Mouse (Mus musculus): Measurements from ENCODE around the gene Pop5. TPM values are rescaled to one million over a fixed set of nuclear protein-coding genes. Genes with fewer than 3 reads are reported as not detected.

Gene Pop5
- polyA plus RNA-seq, 1 experiment from 2014 or later: 161 TPM

DNA sequence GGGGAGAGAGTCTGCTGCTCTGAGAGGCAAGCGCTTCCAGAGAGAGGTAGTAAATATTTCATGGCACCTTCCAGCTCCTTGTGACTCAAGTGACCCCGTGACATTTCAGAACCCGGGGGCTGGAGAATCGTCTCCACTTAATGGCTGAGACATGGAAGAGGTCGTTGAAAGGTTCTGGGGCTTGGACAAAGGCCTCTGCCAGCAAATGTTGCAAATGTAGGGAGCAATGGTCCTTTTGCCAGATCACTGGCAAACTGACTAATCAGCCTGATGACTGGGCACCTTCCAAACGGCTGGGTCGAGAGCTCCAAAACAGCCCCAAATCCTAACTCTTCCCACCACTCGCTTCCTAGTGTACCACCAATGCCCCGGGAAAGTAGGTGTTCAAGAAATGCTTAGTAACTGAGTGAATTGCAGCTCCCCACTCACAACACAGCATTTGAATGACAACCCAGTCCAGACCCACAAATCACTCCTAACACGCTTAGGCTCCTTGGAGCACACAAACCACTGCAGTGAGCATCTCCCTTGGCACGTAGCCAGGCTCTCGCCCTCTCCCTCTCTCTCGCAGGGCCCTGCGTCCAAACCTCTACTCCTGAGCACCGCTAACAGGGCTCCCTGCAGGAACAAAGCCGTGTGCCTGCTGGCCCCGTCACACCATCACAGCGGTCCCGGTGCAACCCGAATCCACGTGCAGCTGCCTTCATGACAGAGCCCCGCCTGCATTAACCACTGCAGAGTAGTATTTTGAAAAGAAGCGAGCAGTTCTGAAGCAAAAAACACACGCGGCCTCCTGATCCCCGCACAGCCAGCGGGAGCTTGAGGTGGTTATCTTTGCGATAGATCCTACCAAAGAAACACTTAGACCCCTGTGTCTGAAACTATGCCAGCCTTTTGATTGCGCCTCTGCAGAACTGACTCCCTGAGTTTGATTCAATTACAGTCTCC is 43.5 kb upstream of the Pop5 start:
- no peak overlapping the region for H3K4me2 ChIP-seq (ENCODE audit: low read length)

DNA sequence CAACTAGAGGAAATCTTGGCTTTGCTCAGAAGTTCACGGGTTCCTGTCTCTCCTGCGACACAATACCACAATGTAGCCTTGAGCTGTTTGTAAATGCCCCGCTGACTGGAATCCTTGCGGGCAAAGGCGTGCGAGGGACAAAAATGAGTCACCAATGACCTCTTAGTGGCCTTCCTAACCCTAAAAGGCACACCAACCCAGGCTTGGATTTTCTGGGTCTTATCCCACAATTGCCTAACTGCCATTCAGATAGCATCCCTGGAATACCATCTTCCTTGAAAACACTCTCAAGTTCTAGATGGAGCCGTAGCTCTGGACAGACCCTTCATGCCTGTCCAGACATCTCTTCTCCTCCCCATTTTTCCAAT is 42.8 kb upstream of the Pop5 start:
- H3K4me3 ChIP-seq (replicated peaks; ENCODE audit: low read depth, low read length): peak overlapping the region; percentile 59
- H3K27ac ChIP-seq: no peak overlapping the region
- no peak for DNase-seq (ENCODE audit: low spot score)
- H3K27me3 ChIP-seq (ENCODE audit: insufficient read depth, low read length): peaks cover 40% of the 10 kb centered on the region
- peak overlapping the region; percentile 99 for H3K4me2 ChIP-seq (ENCODE audit: low read length)
- 13% methylated on average over 7 of the region's 7 CpGs for WGBS
- H3K9ac ChIP-seq (ENCODE audit: low read depth, low read length): no peak overlapping the region
- TF ChIP-seq CTCF (IDR thresholded peaks at IDR 0.05; ENCODE audit: low read depth): no peak
- H3K9me3 ChIP-seq (replicated peaks; ENCODE audit: low read length): no peaks in the 10 kb centered on the region
- no peak for ATAC-seq (replicated peaks; ENCODE audit: low FRiP score, low read depth)
- H3K36me3 ChIP-seq (ENCODE audit: insufficient read depth, low read length): no peaks in the 10 kb centered on the region
- H3K4me1 ChIP-seq (replicated peaks; ENCODE audit: insufficient read depth, low read length): peaks cover 19% of the 10 kb centered on the region

More for the DNA sequence above, 43.5 kb upstream of the Pop5 start:
- Histone ChIP-seq H3K9ac (ENCODE audit: low read depth, low read length) (no peak overlapping the region), H3K27me3 (ENCODE audit: insufficient read depth, low read length) (peaks cover 40% of the 10 kb centered on the region), H3K27ac (no peak overlapping the region), H3K9me3 (replicated peaks; ENCODE audit: low read length) (no peaks in the 10 kb centered on the region), H3K36me3 (ENCODE audit: insufficient read depth, low read length) (no peaks in the 10 kb centered on the region), H3K4me3 (replicated peaks; ENCODE audit: low read depth, low read length) (no peak overlapping the region), H3K4me1 (replicated peaks; ENCODE audit: insufficient read depth, low read length) (peaks cover 20% of the 10 kb centered on the region)
- WGBS: 15% methylated on average over 29 of the region's 29 CpGs
- no peak for ATAC-seq (replicated peaks; ENCODE audit: low FRiP score, low read depth)
- TF ChIP-seq CTCF (IDR thresholded peaks at IDR 0.05; ENCODE audit: low read depth): no peak
- DNase-seq (ENCODE audit: low spot score): no peak

DNA sequence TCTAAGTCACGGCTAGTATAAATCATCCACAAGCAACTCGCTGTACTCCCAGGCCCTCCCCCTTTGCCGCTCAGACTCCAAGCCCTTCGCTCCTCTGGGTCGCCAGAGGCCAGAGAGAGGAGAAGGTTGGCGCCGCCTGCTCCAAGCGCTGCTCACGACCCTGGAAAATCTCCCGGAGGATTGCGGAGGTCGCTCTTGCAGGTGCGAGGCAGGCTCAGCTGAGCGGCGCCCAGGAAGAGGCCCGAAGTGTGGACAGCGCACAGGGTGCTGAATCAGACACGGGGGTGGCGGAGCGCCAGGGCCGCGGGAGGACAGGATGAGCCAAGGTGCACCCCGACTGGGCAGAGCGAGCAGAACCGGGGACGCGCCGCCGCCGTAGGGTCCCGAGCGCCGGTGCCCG is 42.4 kb upstream of the Pop5 start:
- peak; percentile 58 for DNase-seq (ENCODE audit: low spot score)
- ATAC-seq (replicated peaks; ENCODE audit: low FRiP score, low read depth): peak; percentile 30; the same call in 1 of the 2 replicates
- no peak for TF ChIP-seq CTCF (IDR thresholded peaks at IDR 0.05; ENCODE audit: low read depth)
- H3K4me3 ChIP-seq (replicated peaks; ENCODE audit: low read depth, low read length): peak overlapping the region; percentile 59
- H3K36me3 ChIP-seq (ENCODE audit: insufficient read depth, low read length): no peaks in the 10 kb centered on the region
- under 1% methylated on average over 34 of the region's 34 CpGs for WGBS
- peaks cover 40% of the 10 kb centered on the region for H3K27me3 ChIP-seq (ENCODE audit: insufficient read depth, low read length)
- H3K4me2 ChIP-seq (ENCODE audit: low read length): peak overlapping the region; percentile 99
- 0 out of 2 replicates have a peak overlapping the region, but pooled peaks have one; percentile 19 for H3K9ac ChIP-seq (ENCODE audit: low read depth, low read length)
- H3K27ac ChIP-seq: no peak overlapping the region
- H3K4me1 ChIP-seq (replicated peaks; ENCODE audit: insufficient read depth, low read length): peaks cover 19% of the 10 kb centered on the region
- no peaks in the 10 kb centered on the region for H3K9me3 ChIP-seq (replicated peaks; ENCODE audit: low read length)

DNA sequence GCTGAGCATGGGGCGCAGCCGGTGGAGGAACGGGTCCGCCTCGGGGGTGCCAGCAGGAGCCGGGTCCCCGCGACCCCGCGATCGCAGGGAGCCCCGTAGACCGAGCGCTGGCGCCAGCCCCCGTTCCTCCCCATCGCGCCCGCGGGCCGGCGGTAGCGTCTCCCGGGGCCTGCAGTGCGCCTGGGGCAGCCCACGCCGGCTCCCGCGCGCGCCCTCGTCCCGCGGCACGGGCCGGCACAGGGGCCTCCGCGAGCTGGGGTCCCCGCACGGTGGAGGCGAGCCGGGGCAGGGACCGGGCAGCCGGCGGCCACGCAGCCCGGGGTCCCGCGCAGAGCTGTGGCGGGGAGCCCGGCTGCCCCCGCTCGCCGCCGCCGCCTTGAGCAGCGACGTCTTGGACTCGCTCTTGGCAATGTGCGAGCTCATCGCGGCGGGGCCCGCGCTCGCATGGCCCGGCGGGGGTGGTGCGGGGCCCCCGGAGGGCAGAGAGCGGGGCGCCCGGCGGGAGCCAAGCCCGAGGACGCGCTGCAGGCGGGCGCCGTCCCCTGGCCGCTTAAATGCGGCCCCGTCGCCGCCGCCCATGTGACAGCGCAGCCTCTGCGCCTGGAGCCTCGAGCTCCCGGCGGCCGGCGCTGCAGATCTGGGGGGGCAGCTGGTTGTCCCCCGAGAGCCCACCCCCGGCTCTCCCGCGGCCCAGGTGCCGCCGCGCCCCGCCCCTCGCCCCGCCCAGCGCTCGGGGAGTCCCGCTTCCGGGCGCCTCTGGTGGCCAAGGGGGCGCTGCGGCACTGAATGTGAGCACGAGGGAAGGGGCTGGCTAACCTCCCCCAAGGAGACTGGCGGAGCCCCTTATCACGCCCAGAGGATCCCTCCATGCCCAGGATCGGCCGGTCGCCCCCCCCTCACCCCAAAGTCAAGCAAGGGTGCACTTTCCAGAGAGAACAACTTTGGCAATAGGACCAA is 41.7 kb upstream of the Pop5 start, which contains the start of gene Cabp1:
Cabp1 (minus strand) TSS at position 713 of the 957 bp plus-strand sequence.
- peak; percentile 50 for DNase-seq (ENCODE audit: low spot score)

DNA sequence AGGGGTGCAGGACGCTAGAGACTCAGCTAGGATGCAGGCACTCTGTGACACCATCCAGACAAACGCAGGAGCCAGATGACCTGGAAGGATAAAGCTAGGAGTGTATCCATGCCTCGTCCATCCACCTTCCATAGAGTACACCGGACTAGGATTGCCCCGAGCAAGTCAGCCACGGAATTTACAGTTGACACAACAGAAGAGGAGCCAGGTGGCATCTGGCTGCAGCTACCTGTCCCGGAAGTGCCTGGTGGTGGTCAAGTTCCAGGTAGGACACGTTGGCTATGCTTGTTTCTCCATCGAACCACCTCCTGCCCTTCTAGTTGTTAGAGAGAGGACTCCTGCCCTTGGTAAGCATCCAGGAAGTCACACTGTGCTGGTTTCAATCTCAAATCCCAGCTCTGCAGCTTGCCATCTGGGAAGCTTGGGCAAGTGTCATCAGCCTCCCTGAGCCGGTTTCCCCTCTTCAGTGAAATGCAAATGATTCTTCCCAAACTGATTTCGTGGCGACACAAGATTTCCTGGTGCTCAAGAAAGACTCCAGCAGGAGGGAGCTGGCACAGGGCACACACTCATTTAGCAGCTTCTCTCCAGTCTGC is 40.9 kb upstream of the Pop5 start:
- DNase-seq (ENCODE audit: low spot score) (no peak), ATAC-seq (replicated peaks; ENCODE audit: low FRiP score, low read depth) (no peak)
- H3K36me3 ChIP-seq (ENCODE audit: insufficient read depth, low read length): no peaks in the 10 kb centered on the region
- H3K9ac ChIP-seq (ENCODE audit: low read depth, low read length): no peak overlapping the region
- H3K4me3 ChIP-seq (replicated peaks; ENCODE audit: low read depth, low read length): no peak overlapping the region
- TF ChIP-seq CTCF (IDR thresholded peaks at IDR 0.05; ENCODE audit: low read depth): no peak
- H3K9me3 ChIP-seq (replicated peaks; ENCODE audit: low read length): no peaks in the 10 kb centered on the region
- H3K27ac ChIP-seq: no peak overlapping the region
- 6% methylated on average over 12 of the region's 12 CpGs for WGBS
- H3K27me3 ChIP-seq (ENCODE audit: insufficient read depth, low read length): peaks cover 37% of the 10 kb centered on the region
- H3K4me1 ChIP-seq (replicated peaks; ENCODE audit: insufficient read depth, low read length): peaks cover 19% of the 10 kb centered on the region
- peak overlapping the region; percentile 99 for H3K4me2 ChIP-seq (ENCODE audit: low read length)

More for the DNA sequence above, 41.7 kb upstream of the Pop5 start, which contains the start of gene Cabp1:
- peak within 1 kb of the TSS; percentile 99 for H3K4me2 ChIP-seq (ENCODE audit: low read length)
- under 1% methylated on average over 89 of the region's 116 CpGs for WGBS
- no peak within 1 kb of the TSS for H3K27ac ChIP-seq
- H3K9ac ChIP-seq (ENCODE audit: low read depth, low read length): peak within 1 kb of the TSS; percentile 19; the same call in 1 of the 2 replicates
- no peaks in the 10 kb centered on the region for H3K9me3 ChIP-seq (replicated peaks; ENCODE audit: low read length)
- H3K36me3 ChIP-seq (ENCODE audit: insufficient read depth, low read length): no peaks in the 10 kb centered on the region
- H3K4me1 ChIP-seq (replicated peaks; ENCODE audit: insufficient read depth, low read length): peaks cover 19% of the 10 kb centered on the region
- ATAC-seq (replicated peaks; ENCODE audit: low FRiP score, low read depth): no peak; the same call in 1 of the 2 replicates
- H3K27me3 ChIP-seq (ENCODE audit: insufficient read depth, low read length): peaks cover 40% of the 10 kb centered on the region
- TF ChIP-seq CTCF (IDR thresholded peaks at IDR 0.05; ENCODE audit: low read depth): peak; percentile 46
- peak within 1 kb of the TSS; percentile 59 for H3K4me3 ChIP-seq (replicated peaks; ENCODE audit: low read depth, low read length)

All from kidney, postnatal 0 days (tissue).